Mouse (Mus musculus): ENCODE data around the gene Adgrl3.

- TF ChIP-seq CTCF (IDR thresholded peaks at IDR 0.05; ENCODE audit: low read depth) (no peak), EP300 (IDR thresholded peaks at IDR 0.05; ENCODE audit: low read depth) (no peak)
These were observed 654.5 kb downstream of the Adgrl3 start for GRCm38 (mm10) chr5:81674275-81674974.
